Mouse (Mus musculus): Measurements from ENCODE around the gene Cldn20.

- TF ChIP-seq CTCF (IDR thresholded peaks at IDR 0.05; ENCODE audit: low read depth, low read length) (no peak), POLR2A (IDR thresholded peaks at IDR 0.05; ENCODE audit: borderline replicate concordance, low read depth, low read length) (no peak)
Observed at GRCm38 (mm10) chr17:3532254-3532653, at the start of gene Cldn20.
